Mouse (Mus musculus): ENCODE data around the gene Pex19. TPM values are rescaled to one million over a fixed set of nuclear protein-coding genes. Genes with fewer than 3 reads are reported as not detected.

The Pex19 gene
- polyA plus RNA-seq, 1 experiment from 2014 or later: 161 TPM

DNA sequence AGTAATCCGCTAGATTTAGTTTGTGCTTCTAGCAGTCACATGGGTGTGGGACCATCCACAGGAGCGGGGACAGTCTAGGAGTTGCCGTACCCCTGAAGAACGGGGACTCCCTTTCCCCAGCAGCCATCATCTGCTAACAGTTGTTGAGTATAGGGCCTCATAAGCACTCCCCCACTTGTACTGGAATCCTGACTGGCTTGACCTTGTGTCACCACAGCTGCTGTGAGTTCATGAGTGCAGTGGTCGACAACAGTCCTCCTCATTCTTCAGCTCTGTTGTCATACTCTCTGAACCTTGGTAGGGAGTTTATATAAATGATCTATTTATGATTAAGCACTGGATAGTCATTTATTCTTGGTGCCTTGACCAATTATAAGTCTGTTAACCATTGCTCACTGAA is 43.3 kb downstream of the Pex19 start:
- no peaks in the 10 kb centered on the region for H3K27me3 ChIP-seq (replicated peaks; ENCODE audit: control insufficient read depth, insufficient read depth, low read length)
- ATAC-seq: no peak
- no peaks in the 10 kb centered on the region for H3K4me1 ChIP-seq (ENCODE audit: control insufficient read depth, insufficient read depth, low read length)
- H3K4me2 ChIP-seq (ENCODE audit: low read depth, low read length): no peak overlapping the region
- H3K9ac ChIP-seq (ENCODE audit: low read depth, low read length): no peak overlapping the region
- 92% methylated on average over 5 of the region's 5 CpGs for WGBS
- no peak overlapping the region for H3K4me3 ChIP-seq (ENCODE audit: low read length)
- H3K27ac ChIP-seq (ENCODE audit: low read length): no peak overlapping the region
- H3K36me3 ChIP-seq (ENCODE audit: control insufficient read depth, insufficient read depth, low read length): peaks cover 18% of the 10 kb centered on the region
- no peaks in the 10 kb centered on the region for H3K9me3 ChIP-seq (ENCODE audit: control insufficient read depth, low read length)

DNA sequence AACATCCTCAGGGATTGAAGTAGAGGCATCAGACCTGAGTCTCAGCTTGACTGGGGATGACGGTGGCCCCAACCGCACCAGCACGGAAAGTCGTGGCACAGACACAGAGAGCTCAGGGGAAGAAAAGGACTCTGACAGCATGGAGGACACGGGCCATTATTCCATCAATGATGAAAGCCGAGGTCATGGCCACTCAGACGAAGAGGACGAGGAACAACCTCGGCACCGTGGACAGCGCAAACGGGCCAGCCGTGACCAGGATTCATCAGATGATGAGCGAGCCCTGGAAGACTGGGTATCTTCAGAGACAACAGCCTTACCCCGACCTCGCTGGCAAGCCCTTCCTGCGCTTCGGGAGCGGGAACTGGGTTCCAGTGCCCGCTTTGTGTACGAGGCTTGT is 45.8 kb downstream of the Pex19 start:
- no peak overlapping the region for H3K4me3 ChIP-seq (ENCODE audit: low read length)
- no peaks in the 10 kb centered on the region for H3K9me3 ChIP-seq (ENCODE audit: control insufficient read depth, low read length)
- H3K27me3 ChIP-seq (replicated peaks; ENCODE audit: control insufficient read depth, insufficient read depth, low read length): no peaks in the 10 kb centered on the region
- H3K4me1 ChIP-seq (ENCODE audit: control insufficient read depth, insufficient read depth, low read length): no peaks in the 10 kb centered on the region
- H3K27ac ChIP-seq (ENCODE audit: low read length): no peak overlapping the region
- 92% methylated on average over 21 of the region's 21 CpGs for WGBS
- no peak for ATAC-seq
- H3K36me3 ChIP-seq (ENCODE audit: control insufficient read depth, insufficient read depth, low read length): peaks cover 17% of the 10 kb centered on the region
- no peak overlapping the region for H3K4me2 ChIP-seq (ENCODE audit: low read depth, low read length)
- H3K9ac ChIP-seq (ENCODE audit: low read depth, low read length): no peak overlapping the region

DNA sequence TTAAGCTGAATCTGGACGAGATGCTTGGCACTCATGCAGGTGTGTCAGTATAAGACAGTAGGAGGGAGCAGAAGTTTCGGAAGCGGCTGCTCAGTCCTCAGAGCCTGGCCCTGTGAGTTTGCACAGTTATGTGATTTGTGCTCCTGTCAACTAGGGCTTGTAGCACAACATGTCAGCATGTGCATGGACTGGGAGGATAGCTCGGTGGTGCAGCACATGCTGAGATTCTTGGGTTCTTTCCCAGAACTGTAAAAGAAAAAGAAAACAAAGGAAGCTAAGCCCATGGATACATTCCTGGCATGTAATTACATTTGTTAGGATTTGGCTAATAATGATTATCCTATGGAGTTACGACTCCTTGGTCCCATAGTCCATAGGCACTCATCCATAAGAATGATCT is 46.6 kb downstream of the Pex19 start:
- Histone ChIP-seq H3K4me2 (ENCODE audit: low read depth, low read length) (no peak overlapping the region), H3K9ac (ENCODE audit: low read depth, low read length) (no peak overlapping the region), H3K27ac (ENCODE audit: low read length) (no peak overlapping the region), H3K27me3 (replicated peaks; ENCODE audit: control insufficient read depth, insufficient read depth, low read length) (no peaks in the 10 kb centered on the region), H3K4me3 (ENCODE audit: low read length) (no peak overlapping the region), H3K36me3 (ENCODE audit: control insufficient read depth, insufficient read depth, low read length) (peaks cover 19% of the 10 kb centered on the region), H3K4me1 (ENCODE audit: control insufficient read depth, insufficient read depth, low read length) (no peaks in the 10 kb centered on the region), H3K9me3 (ENCODE audit: control insufficient read depth, low read length) (no peaks in the 10 kb centered on the region)
- ATAC-seq: no peak
- WGBS: 79% methylated on average over 5 of the region's 5 CpGs

DNA sequence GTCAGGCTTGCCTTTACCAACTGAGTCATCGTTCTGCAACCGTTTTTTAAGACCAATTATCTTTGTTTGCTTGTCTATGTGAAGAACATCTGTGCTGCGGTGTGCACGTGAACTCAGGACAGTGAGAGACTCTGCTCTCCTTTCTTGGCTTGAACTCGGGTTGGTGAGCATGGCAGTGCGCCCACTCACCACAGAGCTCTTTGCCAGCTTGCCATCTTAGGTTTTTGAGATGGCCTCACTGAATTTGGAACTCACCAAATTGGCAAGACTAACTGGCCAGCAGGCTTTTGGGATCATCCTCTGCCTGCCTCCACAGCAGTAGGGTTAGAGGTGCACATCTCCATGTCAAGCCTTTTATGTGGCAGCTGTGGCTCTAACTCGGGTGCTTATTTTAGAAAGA is 51.2 kb downstream of the Pex19 start:
- WGBS: 86% methylated on average over 7 of the region's 7 CpGs
- Histone ChIP-seq H3K9me3 (ENCODE audit: control insufficient read depth, low read length) (no peaks in the 10 kb centered on the region), H3K36me3 (ENCODE audit: control insufficient read depth, insufficient read depth, low read length) (peaks cover 11% of the 10 kb centered on the region), H3K9ac (ENCODE audit: low read depth, low read length) (no peak overlapping the region), H3K4me3 (ENCODE audit: low read length) (no peak overlapping the region), H3K27me3 (replicated peaks; ENCODE audit: control insufficient read depth, insufficient read depth, low read length) (no peaks in the 10 kb centered on the region), H3K4me2 (ENCODE audit: low read depth, low read length) (no peak overlapping the region), H3K27ac (ENCODE audit: low read length) (no peak overlapping the region), H3K4me1 (ENCODE audit: control insufficient read depth, insufficient read depth, low read length) (no peaks in the 10 kb centered on the region)
- ATAC-seq: no peak

DNA sequence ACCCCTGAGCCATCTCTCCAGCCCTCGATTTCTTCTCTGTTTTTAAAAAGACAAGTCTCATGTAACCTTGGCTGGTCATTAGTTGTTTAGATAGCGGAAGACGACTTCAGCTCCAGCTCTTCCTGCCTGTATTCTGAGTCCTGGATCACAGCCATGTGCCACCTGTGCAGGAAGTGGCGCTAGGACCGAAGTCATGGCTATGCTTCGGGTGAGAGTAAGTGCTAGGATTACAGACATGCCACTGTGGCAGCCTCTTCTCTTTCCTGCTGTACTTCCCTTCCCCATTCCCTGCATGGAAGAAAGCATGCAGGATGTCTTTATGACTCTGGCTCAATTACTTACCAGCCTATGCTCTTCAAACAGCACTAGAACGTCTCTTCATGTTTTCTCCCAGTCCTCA is 52.5 kb downstream of the Pex19 start:
- H3K27ac ChIP-seq (ENCODE audit: low read length): no peak overlapping the region
- H3K27me3 ChIP-seq (replicated peaks; ENCODE audit: control insufficient read depth, insufficient read depth, low read length): no peaks in the 10 kb centered on the region
- ATAC-seq: no peak
- no peak overlapping the region for H3K4me3 ChIP-seq (ENCODE audit: low read length)
- 67% methylated on average over 7 of the region's 7 CpGs for WGBS
- H3K36me3 ChIP-seq (ENCODE audit: control insufficient read depth, insufficient read depth, low read length): peaks cover 11% of the 10 kb centered on the region
- no peaks in the 10 kb centered on the region for H3K9me3 ChIP-seq (ENCODE audit: control insufficient read depth, low read length)
- no peak overlapping the region for H3K4me2 ChIP-seq (ENCODE audit: low read depth, low read length)
- H3K4me1 ChIP-seq (ENCODE audit: control insufficient read depth, insufficient read depth, low read length): no peaks in the 10 kb centered on the region
- no peak overlapping the region for H3K9ac ChIP-seq (ENCODE audit: low read depth, low read length)

DNA sequence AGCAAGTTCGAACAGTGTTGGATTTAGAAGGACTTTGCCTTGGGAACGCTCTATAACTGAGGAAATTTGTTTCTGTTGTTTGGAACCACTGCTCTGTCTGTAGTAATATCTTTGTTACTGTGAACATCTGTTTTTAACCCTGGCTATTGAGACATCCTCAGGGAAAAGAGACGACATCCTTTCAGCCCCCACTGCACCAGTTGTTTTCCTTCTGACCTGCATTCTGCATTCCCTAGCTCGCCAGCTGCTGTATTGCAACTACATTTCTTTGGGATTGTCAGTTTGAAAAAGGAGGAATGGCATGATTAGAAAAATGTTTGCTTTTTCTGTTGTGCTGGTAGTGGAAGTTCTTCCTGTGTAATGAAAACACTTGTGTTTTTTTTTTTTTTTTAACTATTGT is 54.3 kb downstream of the Pex19 start:
- Histone ChIP-seq H3K4me2 (ENCODE audit: low read depth, low read length) (no peak overlapping the region), H3K9me3 (ENCODE audit: control insufficient read depth, low read length) (no peaks in the 10 kb centered on the region), H3K36me3 (ENCODE audit: control insufficient read depth, insufficient read depth, low read length) (peaks cover 11% of the 10 kb centered on the region), H3K9ac (ENCODE audit: low read depth, low read length) (no peak overlapping the region), H3K27me3 (replicated peaks; ENCODE audit: control insufficient read depth, insufficient read depth, low read length) (no peaks in the 10 kb centered on the region), H3K4me3 (ENCODE audit: low read length) (no peak overlapping the region), H3K4me1 (ENCODE audit: control insufficient read depth, insufficient read depth, low read length) (no peaks in the 10 kb centered on the region), H3K27ac (ENCODE audit: low read length) (no peak overlapping the region)
- ATAC-seq: no peak
- WGBS: 56% methylated on average over 4 of the region's 4 CpGs

DNA sequence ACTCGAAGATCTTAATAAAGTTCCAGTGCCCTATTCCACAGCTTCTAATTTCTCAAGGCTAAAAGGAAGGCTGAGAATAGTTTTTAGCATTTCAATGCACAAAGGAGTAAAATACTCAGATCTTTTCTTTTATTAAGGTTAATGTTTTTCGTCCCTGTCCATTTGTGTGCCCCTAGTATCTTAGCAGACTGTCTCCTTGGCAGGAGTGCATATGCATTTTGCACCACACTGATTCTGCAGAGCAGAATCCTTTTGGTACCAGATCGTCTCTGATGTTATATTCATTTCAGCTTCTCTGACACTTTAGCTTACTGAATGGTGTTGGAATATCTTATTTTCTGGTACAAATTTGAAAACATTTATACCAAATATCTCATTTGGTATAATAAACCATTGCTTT is 55.2 kb downstream of the Pex19 start:
- H3K4me3 ChIP-seq (ENCODE audit: low read length): no peak overlapping the region
- H3K4me1 ChIP-seq (ENCODE audit: control insufficient read depth, insufficient read depth, low read length): no peaks in the 10 kb centered on the region
- ATAC-seq: no peak
- H3K9me3 ChIP-seq (ENCODE audit: control insufficient read depth, low read length): no peaks in the 10 kb centered on the region
- H3K27me3 ChIP-seq (replicated peaks; ENCODE audit: control insufficient read depth, insufficient read depth, low read length): no peaks in the 10 kb centered on the region
- no peak overlapping the region for H3K4me2 ChIP-seq (ENCODE audit: low read depth, low read length)
- H3K36me3 ChIP-seq (ENCODE audit: control insufficient read depth, insufficient read depth, low read length): peaks cover 17% of the 10 kb centered on the region
- no peak overlapping the region for H3K9ac ChIP-seq (ENCODE audit: low read depth, low read length)
- no peak overlapping the region for H3K27ac ChIP-seq (ENCODE audit: low read length)
- WGBS: 89% methylated on average over 3 of the region's 3 CpGs

DNA sequence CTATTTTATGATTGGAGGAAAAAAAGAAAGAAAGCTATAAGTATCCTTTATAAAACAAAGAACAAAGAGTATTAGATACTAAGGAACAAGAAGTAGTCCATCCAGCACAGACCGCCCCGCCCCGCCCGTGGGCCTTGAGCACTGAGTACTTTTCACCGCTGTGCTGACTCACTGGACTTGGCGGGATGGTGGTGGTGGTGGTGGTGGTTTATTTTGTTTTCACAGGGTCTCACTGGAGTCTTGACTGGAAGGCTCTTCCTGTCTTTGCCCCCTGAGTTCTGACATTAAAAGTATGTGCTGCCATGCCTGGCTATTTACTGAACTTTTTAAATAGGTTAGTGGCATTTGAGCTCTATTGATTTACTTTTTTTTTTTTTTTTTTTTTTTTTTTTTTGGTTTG is 56.5 kb downstream of the Pex19 start:
- over 99% methylated on average over 6 of the region's 6 CpGs for WGBS

DNA sequence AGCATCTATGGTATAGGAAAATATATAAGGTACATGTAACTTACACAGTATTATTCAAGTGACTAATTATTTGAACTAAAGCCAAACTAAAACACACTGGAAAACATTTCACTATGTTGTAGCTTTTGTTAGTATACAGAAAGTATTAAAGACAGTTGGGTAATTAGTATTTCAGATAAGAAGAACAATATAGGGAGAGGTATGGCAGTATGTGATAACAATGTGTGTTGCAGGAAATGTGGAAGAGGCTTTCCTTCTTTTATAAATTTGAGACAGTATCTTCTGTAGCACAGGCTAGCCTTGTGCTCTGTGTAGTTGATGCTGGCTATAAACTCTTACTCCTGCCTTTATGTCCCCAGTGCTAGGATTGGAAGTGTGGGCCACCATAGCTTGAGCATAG is 57.4 kb downstream of the Pex19 start:
- Histone ChIP-seq H3K9me3 (ENCODE audit: control insufficient read depth, low read length) (no peaks in the 10 kb centered on the region), H3K36me3 (ENCODE audit: control insufficient read depth, insufficient read depth, low read length) (peaks cover 19% of the 10 kb centered on the region), H3K27ac (ENCODE audit: low read length) (no peak overlapping the region), H3K4me1 (ENCODE audit: control insufficient read depth, insufficient read depth, low read length) (no peaks in the 10 kb centered on the region), H3K4me3 (ENCODE audit: low read length) (no peak overlapping the region), H3K4me2 (ENCODE audit: low read depth, low read length) (no peak overlapping the region), H3K9ac (ENCODE audit: low read depth, low read length) (no peak overlapping the region), H3K27me3 (replicated peaks; ENCODE audit: control insufficient read depth, insufficient read depth, low read length) (no peaks in the 10 kb centered on the region)
- ATAC-seq: no peak

More for the DNA sequence above, 56.5 kb downstream of the Pex19 start:
- Histone ChIP-seq H3K4me2 (ENCODE audit: low read depth, low read length) (no peak overlapping the region), H3K4me3 (ENCODE audit: low read length) (no peak overlapping the region), H3K9ac (ENCODE audit: low read depth, low read length) (no peak overlapping the region), H3K36me3 (ENCODE audit: control insufficient read depth, insufficient read depth, low read length) (peaks cover 19% of the 10 kb centered on the region), H3K27ac (ENCODE audit: low read length) (no peak overlapping the region), H3K27me3 (replicated peaks; ENCODE audit: control insufficient read depth, insufficient read depth, low read length) (no peaks in the 10 kb centered on the region), H3K9me3 (ENCODE audit: control insufficient read depth, low read length) (no peaks in the 10 kb centered on the region), H3K4me1 (ENCODE audit: control insufficient read depth, insufficient read depth, low read length) (no peaks in the 10 kb centered on the region)
- no peak for ATAC-seq

Measured in intestine, embryonic 16.5 days (tissue).